Mouse (Mus musculus): ENCODE measurements around the gene Rgl2. TPM values are rescaled to one million over a fixed set of nuclear protein-coding genes. Genes with fewer than 3 reads are reported as not detected.
"Not testable (repeated sequence)": the region's sequence is repeated elsewhere in the genome, so short reads cannot be mapped to it uniquely, and the experiment has no call there.

The Rgl2 gene
- total RNA-seq, 2 experiments from 2014 or later, result 27.3 to 28.5 TPM

DNA sequence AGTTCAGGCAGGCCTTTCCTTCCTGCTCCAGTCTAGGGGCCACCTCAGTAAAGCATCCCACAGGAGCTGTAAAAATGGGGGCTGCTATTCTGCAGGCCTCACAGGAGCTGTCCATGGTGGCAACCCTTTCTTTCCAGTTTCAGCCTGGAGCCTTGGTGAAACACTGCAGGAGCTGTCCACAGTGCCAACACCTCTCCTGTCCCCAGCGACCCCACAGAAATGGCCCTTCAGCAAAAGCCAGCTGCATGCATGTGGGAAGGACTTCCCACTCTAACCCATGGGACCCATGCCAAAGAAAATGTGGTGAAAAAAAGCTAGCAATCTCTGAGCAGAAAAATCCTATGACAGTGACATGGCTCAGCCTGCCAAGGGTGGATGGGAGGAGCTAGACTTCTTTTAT lies 43.3 kb downstream of the Rgl2 start:
- DNase-seq, result no peak

DNA sequence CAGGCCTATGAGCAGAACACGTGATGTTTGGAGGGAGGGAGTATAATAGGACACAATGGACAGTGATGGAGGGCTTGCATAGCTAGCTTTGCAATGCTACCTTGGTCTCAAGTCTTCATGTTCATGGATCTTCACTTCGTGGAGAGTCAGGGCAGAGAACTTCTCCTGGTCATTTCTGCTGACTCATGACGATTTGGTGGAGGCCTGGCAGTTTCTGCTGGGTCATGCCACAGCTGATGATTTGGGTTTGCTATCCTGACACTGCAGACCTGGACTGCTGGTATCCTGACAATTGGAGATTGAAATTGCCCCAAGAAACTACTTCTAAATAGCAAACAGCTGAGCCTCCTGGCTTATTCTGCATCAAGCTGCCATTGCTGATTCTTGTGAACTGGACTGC lies 44.2 kb downstream of the Rgl2 start:
- DNase-seq, result no peak

DNA sequence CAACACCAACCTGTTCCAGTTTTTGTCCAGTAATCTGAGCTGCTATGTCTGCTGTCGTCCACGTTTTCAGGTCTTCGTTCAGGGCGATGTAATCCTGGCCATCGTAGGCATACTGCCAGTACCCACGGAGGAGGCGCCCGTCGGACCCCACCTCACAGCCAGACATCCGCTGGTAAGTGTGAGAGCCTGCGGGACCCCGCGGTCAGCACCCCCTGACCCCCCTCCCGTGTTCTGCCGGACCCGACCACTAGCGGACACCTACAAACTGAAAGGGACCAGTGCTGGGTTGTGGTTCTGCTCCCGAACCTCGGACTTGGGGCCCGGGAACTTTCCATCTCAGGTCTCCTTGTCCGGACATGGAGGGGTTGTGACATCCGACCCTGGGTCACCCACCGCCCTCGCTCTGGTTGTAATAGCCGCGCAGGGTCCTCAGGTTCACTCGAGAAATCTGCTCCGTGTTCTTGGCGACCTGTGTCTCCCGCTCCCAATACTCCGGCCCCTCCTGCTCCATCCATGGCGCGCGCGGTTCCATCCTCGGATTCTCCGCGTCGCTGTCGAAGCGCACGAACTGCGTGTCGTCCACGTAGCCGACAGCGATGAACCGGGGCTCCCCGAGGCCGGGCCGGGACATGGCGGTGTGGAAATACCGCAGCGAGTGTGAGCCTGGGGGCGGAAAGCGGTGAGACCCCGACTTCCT lies 48.7 kb downstream of the Rgl2 start:
- DNase-seq, result no peak

DNA sequence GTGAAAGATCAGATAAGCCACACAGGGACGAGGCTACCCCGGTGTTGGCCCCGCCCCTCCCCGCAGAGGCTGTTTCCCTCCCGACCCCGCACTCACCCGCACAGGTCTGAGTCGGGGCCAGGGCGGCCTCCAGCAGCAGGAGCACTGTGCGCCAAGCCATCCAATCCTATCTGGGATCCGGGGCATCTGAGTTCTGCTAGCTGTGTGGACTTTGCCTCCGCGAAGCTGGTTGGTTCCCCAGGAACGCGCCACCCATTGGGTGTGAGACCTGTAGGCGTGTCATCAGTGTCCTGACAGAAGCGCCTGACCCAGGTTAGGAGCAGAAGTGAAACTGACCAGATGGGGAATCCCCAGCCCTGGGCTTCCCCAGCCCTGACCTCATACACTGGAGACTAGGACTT lies 49.3 kb downstream of the Rgl2 start:
- peak; percentile 82 for DNase-seq

DNA sequence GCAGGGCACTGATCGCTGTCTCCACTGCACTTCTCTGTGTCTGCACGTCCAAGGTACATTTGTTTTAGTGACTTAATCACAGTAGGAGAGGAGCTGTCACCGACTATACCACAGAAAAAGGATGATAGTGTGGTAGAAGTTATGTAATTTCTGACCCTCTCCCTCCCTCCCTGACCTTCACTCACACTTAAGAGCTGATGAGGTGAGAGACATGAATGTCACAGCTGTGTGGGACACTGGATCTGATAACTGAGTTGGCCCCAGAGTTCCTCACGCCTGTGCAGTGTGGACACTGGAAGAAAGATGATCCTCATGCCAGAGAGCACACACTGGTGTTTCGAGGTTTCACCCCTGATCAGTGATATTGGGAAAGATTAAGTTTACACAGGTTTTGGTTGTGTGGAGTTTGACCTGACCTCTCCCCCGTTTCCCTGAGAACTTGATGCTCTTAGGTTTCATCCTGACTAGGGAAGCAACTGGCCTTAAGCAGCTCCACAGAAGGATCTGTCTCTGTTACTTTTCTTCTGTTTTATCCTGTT lies 50.2 kb downstream of the Rgl2 start:
- no peak for DNase-seq

DNA sequence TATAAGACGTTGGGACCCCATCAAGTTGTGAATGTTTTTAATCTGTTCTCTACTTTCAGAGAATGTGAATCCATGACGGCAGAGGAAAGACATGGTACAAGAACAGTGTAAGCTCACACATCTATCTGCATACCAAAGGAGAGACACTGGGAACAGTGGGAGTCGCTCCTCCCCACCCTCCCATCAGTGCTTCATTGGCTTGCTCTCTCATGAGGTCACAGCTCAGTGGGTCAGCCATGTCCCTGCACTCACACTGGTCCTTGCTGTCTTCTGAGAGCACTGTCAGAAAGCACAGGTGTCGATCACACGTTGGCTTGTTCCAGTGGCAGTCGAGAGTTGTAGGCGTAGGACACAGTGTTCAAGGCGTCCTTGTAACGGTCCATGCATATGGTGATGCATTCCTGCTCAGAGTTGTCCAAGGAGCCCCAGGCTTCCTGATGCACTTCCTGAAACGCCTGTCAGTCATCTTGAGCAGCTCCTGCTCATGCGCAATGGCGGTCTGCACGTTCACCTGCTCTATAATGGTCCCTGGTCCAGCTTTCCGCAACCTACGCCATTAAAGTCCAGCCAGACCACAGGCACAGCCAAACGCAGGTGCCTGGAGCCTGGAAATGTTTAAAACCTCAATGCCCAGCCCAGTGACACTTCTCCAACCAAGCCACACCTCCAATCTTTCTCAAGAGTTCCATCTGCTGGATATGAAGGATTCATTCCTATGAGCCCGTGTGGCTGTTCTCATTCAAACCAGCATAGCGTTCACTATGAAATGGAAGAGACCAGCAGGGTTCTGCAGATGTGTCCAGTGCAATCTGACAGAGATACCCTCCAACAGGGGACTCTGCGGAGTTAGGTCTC lies 51.1 kb downstream of the Rgl2 start:
- no peak for DNase-seq

DNA sequence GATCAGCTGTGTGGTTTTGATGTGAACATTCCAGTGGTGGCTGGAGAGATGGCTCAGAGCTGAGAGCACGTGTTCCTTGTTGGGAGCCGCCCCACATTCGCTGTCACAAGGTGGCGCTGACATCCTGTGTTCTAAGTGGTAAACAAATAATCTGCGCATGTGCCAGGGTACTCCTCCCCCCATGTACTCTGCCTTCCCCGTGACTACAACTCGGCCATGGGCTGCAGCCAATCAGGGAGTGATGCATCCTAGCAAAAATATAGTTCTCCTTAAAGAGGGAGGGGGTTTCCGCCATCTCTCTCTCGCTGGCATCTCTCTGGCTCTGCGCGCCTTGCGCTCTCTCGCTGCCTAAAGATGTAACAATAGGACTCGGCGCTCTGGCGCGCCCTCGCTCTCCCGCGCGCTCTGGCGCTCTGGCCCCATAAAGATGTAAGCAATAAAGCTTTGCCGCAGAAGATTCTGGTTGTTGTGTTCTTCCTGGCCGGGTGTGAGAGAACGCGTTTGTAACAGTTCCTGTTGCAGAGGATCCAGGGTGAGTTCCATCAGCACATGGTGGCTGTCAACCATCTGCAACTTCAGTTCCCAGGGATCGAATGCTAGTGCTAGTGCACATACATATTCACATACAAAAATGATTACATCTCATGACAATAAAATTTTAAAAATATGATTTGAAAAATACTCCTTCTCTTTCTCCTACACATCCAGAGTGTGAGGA lies 52.0 kb downstream of the Rgl2 start:
- DNase-seq, result peak; percentile 86

DNA sequence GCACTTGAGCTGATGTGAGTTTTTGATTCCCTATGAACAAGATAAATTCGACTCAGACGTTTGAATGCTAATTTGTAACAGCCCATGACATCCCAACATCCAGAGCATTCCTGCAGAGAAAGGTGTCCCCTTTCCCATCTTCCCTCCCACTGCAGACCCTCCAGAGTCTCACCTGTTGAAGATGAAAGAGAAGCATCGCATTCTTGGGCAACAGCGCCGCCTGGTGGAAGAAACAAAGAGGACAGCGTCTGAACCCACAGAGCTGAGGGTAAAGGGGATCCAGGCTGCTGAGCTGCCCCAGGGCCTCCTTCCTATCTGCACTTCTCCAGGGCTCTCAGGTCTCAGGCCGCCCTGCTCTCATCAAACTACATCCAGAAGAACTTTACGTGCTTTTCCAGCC lies 52.8 kb downstream of the Rgl2 start:
- DNase-seq, result not testable (repeated sequence)

Small RNAs within 50 kb of the gene (microRNA-seq; reads per million reads assigned to microRNA genes)
- gene Gm27740 (ENCODE audit: borderline replicate concordance in 2 of 2), result 0 reads per million in 2 experiments

Other genes with a start within 250 kb of the Rgl2 start
- gene Hnrnpm, start 242.7 kb upstream of the Rgl2 start, total RNA-seq (2021), result 10 to 100 TPM; 62.7 to 70.9 TPM
- gene March2, start 210.9 kb upstream of the Rgl2 start, total RNA-seq (2021), result 10 to 100 TPM; 89.8 to 90.4 TPM
- gene Rab11b, start 169.0 kb upstream of the Rgl2 start, total RNA-seq (2021), result 100 to 1,000 TPM; 125 to 136 TPM
- 10 to 100 TPM in 1 of 2 experiments, 1 to 10 TPM in 1; 8.1 to 13.3 TPM for gene Angptl4, start 147.7 kb upstream of the Rgl2 start, total RNA-seq (2021)
- 10 to 100 TPM; 18.5 to 20.7 TPM for gene Kank3, start 119.0 kb upstream of the Rgl2 start, total RNA-seq (2021)
- 100 to 1,000 TPM; 538 to 612 TPM for gene Rps28, start 105.0 kb upstream of the Rgl2 start, total RNA-seq (2021)
- gene Ndufa7, start 105.0 kb upstream of the Rgl2 start, total RNA-seq (2021), result 100 to 1,000 TPM; 326 to 339 TPM
- 10 to 100 TPM; 15.6 to 20.7 TPM for gene Cd320, start 86.5 kb upstream of the Rgl2 start, total RNA-seq (2021)
- not detected for gene Gm7029, start 55.7 kb upstream of the Rgl2 start, total RNA-seq (2021)
- gene Kifc1, start 38.9 kb upstream of the Rgl2 start, total RNA-seq (2021), result 1 to 10 TPM in 1 of 2 experiments, under 1 TPM in 1; 0.95 to 1.0 TPM
- not detected for gene Platr17, start 24.4 kb upstream of the Rgl2 start, total RNA-seq (2021)
- 10 to 100 TPM; 10.2 to 11.7 TPM for gene Daxx, start 20.1 kb upstream of the Rgl2 start, total RNA-seq (2021)
- 10 to 100 TPM; 31.2 to 41.2 TPM for gene Tapbp, start 13.6 kb upstream of the Rgl2 start, total RNA-seq (2021)
- 10 to 100 TPM; 11.1 to 11.3 TPM for gene Zbtb22, start 13.6 kb upstream of the Rgl2 start, total RNA-seq (2021)
- gene Pfdn6, start 10.8 kb downstream of the Rgl2 start, total RNA-seq (2021), result 10 to 100 TPM; 52.3 to 55.8 TPM
- gene Wdr46, start 11.1 kb downstream of the Rgl2 start, total RNA-seq (2021), result 10 to 100 TPM in 1 of 2 experiments, 1 to 10 TPM in 1; 9.7 to 11.6 TPM
- gene B3galt4, start 21.9 kb downstream of the Rgl2 start, total RNA-seq (2021), result 1 to 10 TPM; 1.8 to 1.9 TPM
- 10 to 100 TPM; 27.2 to 28.8 TPM for gene Vps52, start 26.3 kb downstream of the Rgl2 start, total RNA-seq (2021)
- gene Rps18, start 26.5 kb downstream of the Rgl2 start, total RNA-seq (2021), result 100 to 1,000 TPM; 330 to 347 TPM
- 10 to 100 TPM; 22.8 to 48.2 TPM for gene H2-K1, start 70.8 kb downstream of the Rgl2 start, total RNA-seq (2021)
- gene Ring1, start 95.1 kb downstream of the Rgl2 start, total RNA-seq (2021), result 10 to 100 TPM; 10.1 to 12.3 TPM
- 10 to 100 TPM; 52.7 to 59.9 TPM for gene H2-Ke6, start 98.5 kb downstream of the Rgl2 start, total RNA-seq (2021)
- 10 to 100 TPM; 41.5 to 45.7 TPM for gene Slc39a7, start 102.1 kb downstream of the Rgl2 start, total RNA-seq (2021)
- gene Rxrb, start 102.3 kb downstream of the Rgl2 start, total RNA-seq (2021), result 10 to 100 TPM; 34.9 to 36.3 TPM
- gene Col11a2, start 109.9 kb downstream of the Rgl2 start, total RNA-seq (2021), result 10 to 100 TPM in 1 of 2 experiments, 1 to 10 TPM in 1; 6.5 to 16.7 TPM
- not detected for gene H2-Oa, start 162.8 kb downstream of the Rgl2 start, total RNA-seq (2021)
- 1 to 10 TPM; 2.8 to 3.1 TPM for gene H2-DMa, start 190.0 kb downstream of the Rgl2 start, total RNA-seq (2021)
- 10 to 100 TPM; 66.7 to 69.1 TPM for gene Brd2, start 193.1 kb downstream of the Rgl2 start, total RNA-seq (2021)
- under 1 TPM; 0.28 to 0.67 TPM for gene H2-DMb2, start 213.8 kb downstream of the Rgl2 start, total RNA-seq (2021)
- gene H2-DMb1, start 223.5 kb downstream of the Rgl2 start, total RNA-seq (2021), result 1 to 10 TPM in 1 of 2 experiments, under 1 TPM in 1; 0.43 to 1.2 TPM